Mouse (Mus musculus) embryonic facial prominence, embryonic 11.5 days (tissue): ENCODE results near the gene Ascl3. TPM values are rescaled to one million over a fixed set of nuclear protein-coding genes. Genes with fewer than 3 reads are reported as not detected.

ENCODE experiments used
- ATAC-seq: fragments of 200-750 bp; cut with Nextera tagmentation; replicated peaks from 2 replicates; pipeline ENCODE4 v1.8.0; 2017; ENCODE audit warnings: low read depth; ENCODE audit not compliant: insufficient number of reproducible peaks, low FRiP score, low TSS enrichment
- DNase-seq: peaks from one replicate; pipeline ENCODE4 v3.0.0-alpha.2; 2015; ENCODE audit warnings: low spot score
- H3K27ac ChIP-seq: fragments of 300-500 bp; sonication (generic); replicated peaks from 2 replicates; pipeline ENCODE4 v1.5.1; 2014; ENCODE audit warnings: mild to moderate bottlenecking, low read depth, low read length, control low read depth
- H3K27me3 ChIP-seq: fragments of 300-500 bp; sonication (generic); 2 replicates; pipeline ENCODE4 v1.6.1; 2014; ENCODE audit warnings: mild to moderate bottlenecking, low read length, moderate library complexity, mixed read lengths; ENCODE audit not compliant: control insufficient read depth, insufficient read depth
- H3K36me3 ChIP-seq: fragments of 300-500 bp; sonication (generic); replicated peaks from 2 replicates; pipeline ENCODE4 v1.6.1; 2014; ENCODE audit warnings: low read depth, mild to moderate bottlenecking, low read length, moderate library complexity, mixed read lengths; ENCODE audit not compliant: control insufficient read depth, insufficient read depth
- H3K4me1 ChIP-seq: fragments of 300-500 bp; sonication (generic); 2 replicates; pipeline ENCODE4 v1.6.1; 2014; ENCODE audit warnings: low read length, mixed read lengths; ENCODE audit not compliant: control insufficient read depth, insufficient read depth
- H3K4me2 ChIP-seq: fragments of 300-500 bp; sonication (generic); 2 replicates; pipeline ENCODE4 v1.6.1; 2014; ENCODE audit warnings: low read depth, mild to moderate bottlenecking, control low read depth, low read length, moderate library complexity
- H3K4me3 ChIP-seq: fragments of 300-500 bp; sonication (generic); 2 replicates; pipeline ENCODE4 v1.5.1; 2014; ENCODE audit warnings: low read depth, low read length, control low read depth
- H3K9ac ChIP-seq: fragments of 300-500 bp; sonication (generic); replicated peaks from 2 replicates; pipeline ENCODE4 v1.6.1; 2014; ENCODE audit warnings: mild to moderate bottlenecking, control low read depth, low read length
- H3K9me3 ChIP-seq: fragments of 300-500 bp; sonication (generic); replicated peaks from 2 replicates; pipeline ENCODE4 v1.6.1; 2016; ENCODE audit warnings: mild to moderate bottlenecking, low read length, inconsistent platforms, mixed read lengths; ENCODE audit not compliant: control insufficient read depth
- WGBS: fragments of 180-500 bp; shearing (Covaris S2); extraction: QIAGEN DNeasy Blood & Tissue Kit; methylation state at CpG from one replicate; pipeline ENCODE4 v1.1.7; 2014; 5-methylcytosine and 5-hydroxymethylcytosine counted together
- polyA plus RNA-seq: library from polyadenylated mRNA; unstranded; fragments of >200 nt; fragmentation: Nextera tagmentation; extraction: Ambion mirVana; gene quantifications from 2 replicates; pipeline ENCODE4 v1.2.1, GENCODE M21; 2014

The Ascl3 gene
- polyA plus RNA-seq, 1 experiment from 2014 or later = not detected

GRCm38 (mm10) chr7:109704461-109704860, 27.1 kb downstream of the Ascl3 start:
- Histone ChIP-seq H3K4me3 (peak overlapping the region; percentile 67), H3K9ac (peak overlapping the region; percentile 78; the same call in 1 of the 2 replicates), H3K4me2 (peak overlapping the region; percentile 73), H3K4me1 (no peaks in the 10 kb centered on the region), H3K36me3 (no peaks in the 10 kb centered on the region), H3K9me3 (no peaks in the 10 kb centered on the region), H3K27me3 (no peaks in the 10 kb centered on the region), H3K27ac (no peak overlapping the region)
- DNase-seq = no peak
- WGBS = 60% methylated on average over 3 of the region's 3 CpGs
- no peak for ATAC-seq

- no peaks in the 10 kb centered on the region for H3K36me3 ChIP-seq
- ATAC-seq (no peak; the same call in 1 of the 2 replicates), DNase-seq (no peak)
- H3K9me3 ChIP-seq = no peaks in the 10 kb centered on the region
- WGBS = 2% methylated on average over 17 of the region's 17 CpGs
- peak overlapping the region; percentile 52; the same call in 1 of the 2 replicates for H3K27ac ChIP-seq
- H3K4me3 ChIP-seq = peak overlapping the region; percentile 67
- H3K4me1 ChIP-seq = no peaks in the 10 kb centered on the region
- H3K27me3 ChIP-seq = no peaks in the 10 kb centered on the region
- H3K4me2 ChIP-seq = peak overlapping the region; percentile 73
- H3K9ac ChIP-seq = peak overlapping the region; percentile 78
Observed at GRCm38 (mm10) chr7:109704016-109704377, 27.5 kb downstream of the Ascl3 start.

GRCm38 (mm10) chr7:109703190-109704015, 28.1 kb downstream of the Ascl3 start, which contains the start of the genes St5 and Akip1:
St5 (minus strand) TSS chr7:109703605.
Akip1 (plus strand) TSS chr7:109703690.
- WGBS = under 1% methylated on average over 60 of the region's 61 CpGs
- Histone ChIP-seq H3K36me3 (no peaks in the 10 kb centered on the region), H3K4me3 (peak within 1 kb of the TSS; percentile 67), H3K9ac (peak within 1 kb of the TSS; percentile 78), H3K4me2 (peak within 1 kb of the TSS; percentile 73), H3K4me1 (no peaks in the 10 kb centered on the region), H3K27me3 (no peaks in the 10 kb centered on the region), H3K27ac (peak within 1 kb of the TSS; percentile 52; the same call in 1 of the 2 replicates), H3K9me3 (no peaks in the 10 kb centered on the region)
- DNase-seq (peak; percentile 97), ATAC-seq (peak; percentile 98)

GRCm38 (mm10) chr7:109702721-109703120, 28.8 kb downstream of the Ascl3 start:
- 40% methylated on average over 4 of the region's 4 CpGs for WGBS
- Histone ChIP-seq H3K9ac (no peak overlapping the region), H3K36me3 (no peaks in the 10 kb centered on the region), H3K4me1 (no peaks in the 10 kb centered on the region), H3K4me3 (no peak overlapping the region; the same call in 1 of the 2 replicates), H3K27me3 (no peaks in the 10 kb centered on the region), H3K9me3 (no peaks in the 10 kb centered on the region), H3K4me2 (no peak overlapping the region; the same call in 1 of the 2 replicates), H3K27ac (no peak overlapping the region)
- DNase-seq = no peak
- ATAC-seq = no peak

GRCm38 (mm10) chr7:109700213-109700612, 31.3 kb downstream of the Ascl3 start:
- Histone ChIP-seq H3K4me2 (no peak overlapping the region), H3K27ac (no peak overlapping the region), H3K9me3 (no peaks in the 10 kb centered on the region), H3K4me1 (no peaks in the 10 kb centered on the region), H3K9ac (no peak overlapping the region), H3K36me3 (no peaks in the 10 kb centered on the region), H3K4me3 (no peak overlapping the region), H3K27me3 (no peaks in the 10 kb centered on the region)
- ATAC-seq (no peak), DNase-seq (no peak)

- Histone ChIP-seq H3K4me1 (no peaks in the 10 kb centered on the region), H3K4me2 (no peak overlapping the region), H3K27ac (no peak overlapping the region), H3K27me3 (no peaks in the 10 kb centered on the region), H3K4me3 (no peak overlapping the region), H3K9me3 (no peaks in the 10 kb centered on the region), H3K36me3 (no peaks in the 10 kb centered on the region), H3K9ac (no peak overlapping the region)
- no peak for ATAC-seq
- 91% methylated on average over 10 of the region's 10 CpGs for WGBS
- no peak for DNase-seq
Observed at GRCm38 (mm10) chr7:109695339-109695726, 36.2 kb downstream of the Ascl3 start.

GRCm38 (mm10) chr7:109694576-109695338, 36.8 kb downstream of the Ascl3 start:
- Histone ChIP-seq H3K9ac (no peak overlapping the region), H3K4me1 (no peaks in the 10 kb centered on the region), H3K27me3 (no peaks in the 10 kb centered on the region), H3K4me2 (no peak overlapping the region), H3K36me3 (no peaks in the 10 kb centered on the region), H3K9me3 (no peaks in the 10 kb centered on the region), H3K27ac (no peak overlapping the region), H3K4me3 (no peak overlapping the region)
- ATAC-seq (no peak), DNase-seq (no peak)
- 79% methylated on average over 13 of the region's 13 CpGs for WGBS

GRCm38 (mm10) chr7:109690961-109691360, 40.6 kb downstream of the Ascl3 start:
- 91% methylated on average over 5 of the region's 5 CpGs for WGBS
- no peak overlapping the region for H3K9ac ChIP-seq
- H3K36me3 ChIP-seq = no peaks in the 10 kb centered on the region
- H3K27me3 ChIP-seq = no peaks in the 10 kb centered on the region
- no peak overlapping the region for H3K27ac ChIP-seq
- H3K4me1 ChIP-seq = no peaks in the 10 kb centered on the region
- no peaks in the 10 kb centered on the region for H3K9me3 ChIP-seq
- no peak overlapping the region for H3K4me3 ChIP-seq
- no peak overlapping the region for H3K4me2 ChIP-seq
- ATAC-seq (no peak), DNase-seq (no peak)
